Comparison of ENCODE assay signal across 8 mouse cellular contexts in genomic region chr8:104442299-104443124, GRCm38 (mm10). TPM values are rescaled to one million over a fixed set of nuclear protein-coding genes. Genes with fewer than 3 reads are reported as not detected.
DNase-seq lines count a peak whose midpoint lies in the region; ATAC-seq and TF ChIP-seq lines count a peak whose summit lies in the region.

Gene Dync1li2, minus strand, starts transcription at chr8:104443047.

- H3K27ac ChIP-seq in forebrain, embryonic 15.5 days (replicated peaks) = peak within 1 kb of the TSS; percentile 88
- peak within 1 kb of the TSS; percentile 98 for H3K27ac ChIP-seq in layer of hippocampus, adult 2 months
- peak within 1 kb of the TSS; percentile 90 for H3K27ac ChIP-seq in lung, embryonic 14.5 days (ENCODE audit: low read depth)
- peak within 1 kb of the TSS; percentile 91 for H3K27ac ChIP-seq in olfactory bulb, adult 2 months (ENCODE audit: insufficient read depth, low read depth, low read length)
- H3K27ac ChIP-seq in thymus, adult 2 months (ENCODE audit: control insufficient read depth, insufficient read depth, low read length) = no peak within 1 kb of the TSS

- peak within 1 kb of the TSS; percentile 62 for H3K4me2 ChIP-seq in forebrain, embryonic 15.5 days (replicated peaks)
- peak within 1 kb of the TSS; percentile 82 for H3K4me2 ChIP-seq in lung, embryonic 14.5 days

- peak; percentile 90 for DNase-seq in ES-CJ7 (ENCODE audit: low read depth, low spot score)
- peak; percentile 90 for DNase-seq in cerebellum, adult 11 months
- peak; percentile 77 for DNase-seq in heart, postnatal 25 days (ENCODE audit: low spot score)
- DNase-seq in layer of hippocampus, adult 2 months (ENCODE audit: low spot score in 2 of 2) = peak; percentile 89 to 94
- DNase-seq in lung, embryonic 14.5 days = peak; percentile 95
- DNase-seq in thymus, adult 2 months = peak; percentile 94

- TF ChIP-seq CTCF in layer of hippocampus, adult 2 months (conservative IDR thresholded peaks at IDR 0.05) = peak; percentile 92
- TF ChIP-seq CTCF in lung, embryonic 14.5 days (IDR thresholded peaks at IDR 0.05; ENCODE audit: low read depth) = peak; percentile 86
- TF ChIP-seq CTCF in olfactory bulb, adult 2 months (IDR thresholded peaks at IDR 0.05; ENCODE audit: insufficient read depth, low read depth, low read length) = peak; percentile 84
- peak; percentile 88 for TF ChIP-seq CTCF in thymus, adult 2 months (IDR thresholded peaks at IDR 0.05; ENCODE audit: borderline replicate concordance, control insufficient read depth, extremely low read depth, insufficient read depth, low read length, poor library complexity)

- H3K9me3 ChIP-seq in forebrain, embryonic 15.5 days = no peaks in the 10 kb centered on the region
- no peaks in the 10 kb centered on the region for H3K9me3 ChIP-seq in lung, embryonic 14.5 days (ENCODE audit: low read depth, low read length)

- peak; percentile 93 for ATAC-seq in forebrain, embryonic 15.5 days (replicated peaks)
- peak; percentile 88 for ATAC-seq in lung, embryonic 14.5 days (ENCODE audit: insufficient read depth)

- TF ChIP-seq POLR2A in olfactory bulb, adult 2 months (IDR thresholded peaks at IDR 0.05; ENCODE audit: insufficient read depth, low read depth, low read length) = peak; percentile 62; the same call in 1 of the 2 replicates
- peak; percentile 57 for TF ChIP-seq POLR2A in thymus, adult 2 months (IDR thresholded peaks at IDR 0.05; ENCODE audit: control insufficient read depth, extremely low read depth, insufficient read depth, low read length, poor library complexity)

- H3K36me3 ChIP-seq in forebrain, embryonic 15.5 days = peaks cover 28% of the 10 kb centered on the region
- peaks cover 33% of the 10 kb centered on the region for H3K36me3 ChIP-seq in lung, embryonic 14.5 days (ENCODE audit: insufficient read depth)
- peaks cover 18% of the 10 kb centered on the region for H3K36me3 ChIP-seq in thymus, adult 2 months (ENCODE audit: control insufficient read depth, insufficient read depth, low read length)

- peak within 1 kb of the TSS; percentile 99 for H3K9ac ChIP-seq in forebrain, embryonic 15.5 days (replicated peaks)
- H3K9ac ChIP-seq in lung, embryonic 14.5 days = peak within 1 kb of the TSS; percentile 92

- intact Hi-C loops in heart, postnatal 25 days (cut with DNase I) = loop anchor here (1.0 to 5.0 kb wide), 5 partner anchors 48 to 200 kb away; partner anchors contain the start of genes Car7, Ciao2b, Cmtm4 and Nae1

- H3K4me3 ChIP-seq in forebrain, embryonic 15.5 days = peak within 1 kb of the TSS; percentile 95
- H3K4me3 ChIP-seq in layer of hippocampus, adult 2 months = peak within 1 kb of the TSS; percentile 68
- H3K4me3 ChIP-seq in lung, embryonic 14.5 days (ENCODE audit: low read depth, low read length) = peak within 1 kb of the TSS; percentile 88
- H3K4me3 ChIP-seq in olfactory bulb, adult 2 months (ENCODE audit: insufficient read depth, low read depth, low read length) = peak within 1 kb of the TSS; percentile 64
- peak within 1 kb of the TSS; percentile 96 for H3K4me3 ChIP-seq in thymus, adult 2 months (ENCODE audit: control insufficient read depth, insufficient read depth, low read length)

- WGBS in forebrain, embryonic 15.5 days = under 1% methylated on average over 75 of the region's 75 CpGs
- WGBS in lung, embryonic 14.5 days = under 1% methylated on average over 75 of the region's 75 CpGs
- WGBS in olfactory bulb, adult 2 months = under 1% methylated on average over 75 of the region's 75 CpGs
- WGBS in thymus, adult 2 months = under 1% methylated on average over 74 of the region's 75 CpGs

- H3K27me3 ChIP-seq in forebrain, embryonic 15.5 days = no peaks in the 10 kb centered on the region
- no peaks in the 10 kb centered on the region for H3K27me3 ChIP-seq in lung, embryonic 14.5 days (ENCODE audit: insufficient read depth, low read length)
- H3K27me3 ChIP-seq in thymus, adult 2 months (ENCODE audit: control insufficient read depth, insufficient read depth, low read length) = no peaks in the 10 kb centered on the region

- H3K4me1 ChIP-seq in forebrain, embryonic 15.5 days = peaks cover 26% of the 10 kb centered on the region
- peaks cover 4% of the 10 kb centered on the region; the same call in 1 of the 2 replicates for H3K4me1 ChIP-seq in lung, embryonic 14.5 days (ENCODE audit: insufficient read depth)
- peaks cover 8% of the 10 kb centered on the region for H3K4me1 ChIP-seq in olfactory bulb, adult 2 months (ENCODE audit: control insufficient read depth, insufficient read depth, low read length)
- H3K4me1 ChIP-seq in thymus, adult 2 months (replicated peaks; ENCODE audit: control insufficient read depth, insufficient read depth, low read length) = peaks cover 10% of the 10 kb centered on the region

RNA-seq across cellular contexts. Expression of gene Dync1li2, which starts in this region (rescaled TPM):
- polyA plus RNA-seq in forebrain, embryonic 15.5 days (2015; fragmentation: Nextera tagmentation; extraction: Ambion mirVana) = 124 and 128 TPM in 2 replicates
- total RNA-seq in heart, postnatal 25 days (2021) = 100 to 1,000 TPM in 1 of 2 experiments, 10 to 100 TPM in 1; 93.5 to 104 TPM
- total RNA-seq in layer of hippocampus, adult 2 months (2021) = 100 to 1,000 TPM; 272 to 275 TPM
- polyA plus RNA-seq in lung, embryonic 14.5 days (2014; fragmentation: Nextera tagmentation; extraction: Ambion mirVana) = 61.1 and 62.4 TPM in 2 replicates
- polyA plus RNA-seq in olfactory bulb, adult 2 months (2012; ENCODE audit: insufficient read depth, insufficient read length, low replicate concordance, missing spikeins) = 65.6 TPM in 1 of 2 replicates, not detected in the other
- 15.6 and 16.1 TPM in 2 replicates for polyA plus RNA-seq in thymus, adult 2 months (2012; rRNA removed)
